Mouse (Mus musculus): ENCODE measurements around the gene Phtf2.

- TF ChIP-seq CTCF (IDR thresholded peaks at IDR 0.05; ENCODE audit: borderline replicate concordance, insufficient read depth, low read length) (no peak), POLR2A (IDR thresholded peaks at IDR 0.05; ENCODE audit: low read depth, low read length) (no peak)
Observed at GRCm38 (mm10) chr5:20843816-20844215, 38.1 kb downstream of the Phtf2 start.

All from embryonic fibroblast, embryonic 13.5 days (primary cell).